Mouse (Mus musculus): ENCODE measurements around the gene Txndc17. TPM values are rescaled to one million over a fixed set of nuclear protein-coding genes. Genes with fewer than 3 reads are reported as not detected.

Txndc17 gene
- polyA plus RNA-seq, 1 experiment from 2014 or later = 162 TPM

- ATAC-seq (ENCODE audit: low FRiP score, low read depth) = no peak
- H3K27me3 ChIP-seq = 0 out of 2 replicates have a peak, but pooled peaks cover 5% of the 10 kb centered on the region
- H3K4me1 ChIP-seq = peaks cover 11% of the 10 kb centered on the region; the same call in 1 of the 2 replicates
- H3K4me2 ChIP-seq (replicated peaks) = no peak overlapping the region
- no peak overlapping the region for H3K9ac ChIP-seq (replicated peaks)
- H3K36me3 ChIP-seq = no peaks in the 10 kb centered on the region
- no peak overlapping the region for H3K4me3 ChIP-seq
- no peak overlapping the region; the same call in 1 of the 2 replicates for H3K27ac ChIP-seq (replicated peaks)
- WGBS = 51% methylated on average over 10 of the region's 10 CpGs
- H3K9me3 ChIP-seq = no peaks in the 10 kb centered on the region
These were observed 18.9 kb downstream of the Txndc17 start for GRCm38 (mm10) chr11:72226020-72226791.

DNA sequence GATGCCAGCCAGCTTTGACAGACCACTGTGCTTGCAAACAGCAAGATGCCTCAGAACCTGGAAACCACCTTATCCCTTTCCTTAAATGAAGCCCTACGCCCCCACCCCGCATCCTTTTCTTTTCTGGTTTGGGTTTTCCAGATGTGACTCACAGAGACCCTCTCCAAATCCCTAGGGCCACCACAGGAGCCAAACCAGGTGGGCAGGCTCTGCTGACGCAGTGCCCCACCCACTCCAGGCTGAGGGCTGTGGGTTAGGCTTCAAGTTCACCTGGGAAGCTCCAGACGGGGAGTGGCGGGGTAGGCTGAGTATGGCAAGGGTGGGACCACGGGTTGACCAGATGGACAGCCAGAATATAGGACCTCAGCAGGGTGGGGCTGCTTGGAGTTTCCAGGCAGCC lies 19.6 kb downstream of the Txndc17 start:
- no peak for ATAC-seq (ENCODE audit: low FRiP score, low read depth)
- Histone ChIP-seq H3K27ac (replicated peaks) (no peak overlapping the region), H3K9me3 (no peaks in the 10 kb centered on the region), H3K36me3 (no peaks in the 10 kb centered on the region), H3K27me3 (0 out of 2 replicates have a peak, but pooled peaks cover 5% of the 10 kb centered on the region), H3K4me1 (peaks cover 11% of the 10 kb centered on the region; the same call in 1 of the 2 replicates), H3K4me2 (replicated peaks) (no peak overlapping the region), H3K9ac (replicated peaks) (no peak overlapping the region), H3K4me3 (no peak overlapping the region)
- 90% methylated on average over 6 of the region's 6 CpGs for WGBS

- Histone ChIP-seq H3K27ac (replicated peaks) (no peak overlapping the region), H3K9ac (replicated peaks) (no peak overlapping the region), H3K4me1 (peaks cover 11% of the 10 kb centered on the region; the same call in 1 of the 2 replicates), H3K27me3 (0 out of 2 replicates have a peak, but pooled peaks cover 5% of the 10 kb centered on the region), H3K9me3 (no peaks in the 10 kb centered on the region), H3K36me3 (no peaks in the 10 kb centered on the region), H3K4me3 (no peak overlapping the region), H3K4me2 (replicated peaks) (no peak overlapping the region)
- ATAC-seq (ENCODE audit: low FRiP score, low read depth) = no peak
- 93% methylated on average over 4 of the region's 4 CpGs for WGBS
These were observed 21.2 kb downstream of the Txndc17 start for GRCm38 (mm10) chr11:72228513-72228912.

- 86% methylated on average over 7 of the region's 7 CpGs for whole genome bisulfite sequencing
- Histone ChIP-seq H3K9ac (replicated peaks) (no peak overlapping the region), H3K9me3 (no peaks in the 10 kb centered on the region), H3K27me3 (0 out of 2 replicates have a peak, but pooled peaks cover 5% of the 10 kb centered on the region), H3K27ac (replicated peaks) (no peak overlapping the region), H3K36me3 (no peaks in the 10 kb centered on the region), H3K4me2 (replicated peaks) (no peak overlapping the region), H3K4me1 (no peaks in the 10 kb centered on the region), H3K4me3 (no peak overlapping the region)
- no peak for ATAC-seq (ENCODE audit: low FRiP score, low read depth)
These were observed 24.7 kb downstream of the Txndc17 start for GRCm38 (mm10) chr11:72232068-72232467.

- Histone ChIP-seq H3K9me3 (no peaks in the 10 kb centered on the region), H3K4me1 (no peaks in the 10 kb centered on the region), H3K4me3 (no peak overlapping the region), H3K27ac (replicated peaks) (no peak overlapping the region), H3K27me3 (0 out of 2 replicates have a peak, but pooled peaks cover 5% of the 10 kb centered on the region), H3K9ac (replicated peaks) (no peak overlapping the region), H3K4me2 (replicated peaks) (no peak overlapping the region), H3K36me3 (no peaks in the 10 kb centered on the region)
- ATAC-seq (ENCODE audit: low FRiP score, low read depth) = no peak
- 43% methylated on average over 1 of the region's 1 CpGs for WGBS
These were observed 25.6 kb downstream of the Txndc17 start for GRCm38 (mm10) chr11:72232991-72233390.

- H3K4me1 ChIP-seq = no peaks in the 10 kb centered on the region
- H3K9me3 ChIP-seq = no peaks in the 10 kb centered on the region
- no peak overlapping the region for H3K4me3 ChIP-seq
- H3K27me3 ChIP-seq = no peaks in the 10 kb centered on the region
- H3K4me2 ChIP-seq (replicated peaks) = no peak overlapping the region
- ATAC-seq (ENCODE audit: low FRiP score, low read depth) = no peak
- no peak overlapping the region for H3K9ac ChIP-seq (replicated peaks)
- WGBS = 73% methylated on average over 5 of the region's 5 CpGs
- H3K27ac ChIP-seq (replicated peaks) = no peak overlapping the region
- no peaks in the 10 kb centered on the region for H3K36me3 ChIP-seq
These were observed 26.7 kb downstream of the Txndc17 start for GRCm38 (mm10) chr11:72234013-72234412.

GRCm38 (mm10) chr11:72240062-72240860 lies 32.9 kb downstream of the Txndc17 start:
- 74% methylated on average over 4 of the region's 4 CpGs for WGBS
- no peaks in the 10 kb centered on the region for H3K9me3 ChIP-seq

DNA sequence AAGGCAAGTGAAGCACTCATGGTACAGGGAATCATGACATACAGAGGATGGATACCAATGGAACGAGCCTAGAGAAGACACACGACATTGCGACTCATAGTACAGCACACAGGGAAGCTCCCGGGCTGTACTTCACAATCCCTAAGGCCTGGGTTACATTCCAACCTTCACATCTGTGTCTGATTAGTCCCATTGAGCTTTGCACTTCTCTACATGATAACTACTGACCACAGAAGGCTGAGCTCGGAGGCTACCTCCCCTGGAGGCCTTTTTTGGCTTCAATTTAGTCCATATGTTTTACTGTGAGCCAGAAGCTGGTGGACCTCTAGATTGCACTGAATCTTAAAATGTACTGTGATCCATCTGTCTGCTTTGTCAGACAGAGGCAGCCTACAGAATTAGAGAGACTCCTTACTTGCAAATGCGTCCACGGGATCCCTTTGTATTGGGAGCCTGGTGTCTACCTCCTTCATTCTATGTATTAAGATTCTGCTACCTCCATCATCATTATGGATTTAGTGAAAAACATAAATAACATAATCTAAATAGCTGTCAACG lies 37.9 kb downstream of the Txndc17 start:
- Histone ChIP-seq H3K27me3 (no peaks in the 10 kb centered on the region), H3K9ac (replicated peaks) (no peak overlapping the region), H3K36me3 (no peaks in the 10 kb centered on the region), H3K9me3 (no peaks in the 10 kb centered on the region), H3K4me1 (no peaks in the 10 kb centered on the region), H3K27ac (replicated peaks) (no peak overlapping the region), H3K4me2 (replicated peaks) (no peak overlapping the region), H3K4me3 (no peak overlapping the region)
- 81% methylated on average over 8 of the region's 8 CpGs for WGBS
- no peak for ATAC-seq (ENCODE audit: low FRiP score, low read depth)

More at GRCm38 (mm10) chr11:72240062-72240860, 32.9 kb downstream of the Txndc17 start:
- no peaks in the 10 kb centered on the region for H3K36me3 ChIP-seq
- no peak overlapping the region for H3K9ac ChIP-seq (replicated peaks)
- no peaks in the 10 kb centered on the region for H3K4me1 ChIP-seq
- ATAC-seq (ENCODE audit: low FRiP score, low read depth) = no peak
- H3K27me3 ChIP-seq = no peaks in the 10 kb centered on the region
- no peak overlapping the region for H3K4me2 ChIP-seq (replicated peaks)
- no peak overlapping the region for H3K4me3 ChIP-seq
- no peak overlapping the region for H3K27ac ChIP-seq (replicated peaks)

DNA sequence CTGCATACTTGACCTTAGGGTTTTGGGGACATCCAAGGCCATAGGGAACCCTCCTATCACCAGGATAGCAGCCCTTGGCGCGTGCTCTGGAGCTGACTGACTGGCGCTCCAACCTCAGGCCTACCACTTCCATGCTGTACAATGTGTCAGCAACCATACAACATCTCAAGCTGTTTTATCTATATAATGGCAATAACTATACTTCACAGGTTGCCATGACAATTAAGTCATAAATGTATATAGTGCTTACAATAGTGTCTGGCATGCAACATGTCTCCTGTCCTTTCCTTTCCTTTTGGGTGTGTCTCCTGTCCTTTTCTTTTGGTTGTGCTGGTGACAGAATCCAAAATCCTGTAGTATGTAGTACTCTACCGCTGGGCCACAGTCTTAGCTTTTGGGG lies 48.3 kb downstream of the Txndc17 start:
- no peak overlapping the region for H3K9ac ChIP-seq (replicated peaks)
- no peak overlapping the region for H3K4me2 ChIP-seq (replicated peaks)
- H3K4me3 ChIP-seq = no peak overlapping the region
- no peaks in the 10 kb centered on the region for H3K9me3 ChIP-seq
- H3K36me3 ChIP-seq = no peaks in the 10 kb centered on the region
- no peak for ATAC-seq (ENCODE audit: low FRiP score, low read depth)
- no peaks in the 10 kb centered on the region for H3K4me1 ChIP-seq
- H3K27me3 ChIP-seq = no peaks in the 10 kb centered on the region
- no peak overlapping the region for H3K27ac ChIP-seq (replicated peaks)
- WGBS = 96% methylated on average over 4 of the region's 4 CpGs

DNA sequence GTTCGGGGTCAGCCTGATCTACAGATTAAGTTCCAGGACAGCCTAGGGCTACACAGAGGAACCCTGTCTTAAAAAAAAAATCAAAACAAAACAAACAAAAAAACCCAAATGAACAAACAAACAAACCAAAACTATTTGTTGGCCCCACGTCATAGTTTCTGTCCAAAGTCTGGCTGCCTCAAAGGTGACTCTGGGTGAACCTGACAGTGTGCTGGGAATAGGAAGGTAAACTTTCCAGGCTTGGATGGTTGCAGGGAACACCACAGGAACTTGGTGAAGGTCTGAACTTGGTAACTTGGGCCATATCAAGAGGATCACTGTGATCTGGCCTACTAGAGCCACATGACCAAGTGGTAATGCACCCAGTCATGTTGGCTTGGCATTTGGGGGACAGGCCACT lies 49.1 kb downstream of the Txndc17 start:
- 84% methylated on average over 2 of the region's 2 CpGs for WGBS
- no peak overlapping the region for H3K27ac ChIP-seq (replicated peaks)
- no peak for ATAC-seq (ENCODE audit: low FRiP score, low read depth)

More for the DNA sequence above, 49.1 kb downstream of the Txndc17 start:
- Histone ChIP-seq H3K27me3 (no peaks in the 10 kb centered on the region), H3K9me3 (no peaks in the 10 kb centered on the region), H3K4me2 (replicated peaks) (no peak overlapping the region), H3K9ac (replicated peaks) (no peak overlapping the region), H3K36me3 (no peaks in the 10 kb centered on the region), H3K4me3 (no peak overlapping the region), H3K4me1 (no peaks in the 10 kb centered on the region)
